Mouse (Mus musculus) liver, adult 2 months (tissue): Measurements from ENCODE around the gene Pxdn.

Experiments used
- CTCF ChIP-seq: fragments of 200-500 bp; IDR thresholded peaks from 2 replicates; pipeline ENCODE4 v1.5.1; 2011; ENCODE audit warnings: low read depth, low read length, control low read depth
- POLR2A ChIP-seq: fragments of 200-500 bp; IDR thresholded peaks from 2 replicates; pipeline ENCODE4 v1.6.1; 2011; ENCODE audit warnings: low read length, control low read depth; ENCODE audit not compliant: insufficient read depth; ENCODE audit errors: extremely low read depth

DNA sequence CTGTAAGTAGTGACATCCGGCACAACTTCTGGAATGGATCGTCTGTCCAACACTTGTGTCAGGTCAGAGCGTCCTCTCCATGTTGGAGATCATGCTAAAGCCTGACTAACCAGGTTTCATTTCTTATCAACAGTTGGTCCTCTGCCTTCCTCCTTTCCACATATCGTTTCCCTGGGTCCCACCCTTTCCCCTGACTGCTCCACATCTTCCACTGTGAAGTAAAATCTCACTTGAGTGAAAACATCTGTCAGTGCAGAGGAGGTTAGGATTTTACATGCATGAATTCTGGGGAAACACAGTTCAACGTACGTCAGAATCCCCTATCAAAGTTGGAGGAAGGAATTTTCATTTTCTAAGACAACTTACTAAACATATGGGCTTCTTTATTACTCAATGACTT, 35.1 kb downstream of the Pxdn start:
- TF ChIP-seq POLR2A: no peak
- TF ChIP-seq CTCF: no peak
